Mouse (Mus musculus): ENCODE measurements around the gene Mybpc2. TPM values are rescaled to one million over a fixed set of nuclear protein-coding genes. Genes with fewer than 3 reads are reported as not detected.

Gene Mybpc2
- total RNA-seq, 2 experiments from 2014 or later, result 0.10 TPM; not detected in 1

DNA sequence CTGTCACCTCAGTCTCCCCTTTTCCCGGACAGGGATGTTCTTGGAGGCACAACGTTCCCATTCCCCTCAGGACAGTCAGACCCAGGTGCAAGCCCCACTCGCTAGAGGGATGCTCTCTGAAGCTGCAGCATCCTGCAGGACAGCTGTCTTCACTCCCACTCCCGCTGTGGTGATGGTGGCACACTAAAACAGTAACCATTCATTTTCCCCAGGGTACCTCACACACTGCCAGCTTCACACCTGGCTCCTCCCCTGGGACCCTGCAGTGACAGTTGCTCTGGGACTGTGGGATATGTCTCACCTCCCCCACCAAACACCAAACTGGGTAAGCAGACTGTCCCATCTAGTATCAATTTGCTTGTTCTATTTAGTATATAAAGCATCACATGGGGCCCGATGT is 23.3 kb upstream of the Mybpc2 start:
- DNase-seq, result peak; percentile 51
- intact Hi-C loops (cut with DNase I), result no loop called here

DNA sequence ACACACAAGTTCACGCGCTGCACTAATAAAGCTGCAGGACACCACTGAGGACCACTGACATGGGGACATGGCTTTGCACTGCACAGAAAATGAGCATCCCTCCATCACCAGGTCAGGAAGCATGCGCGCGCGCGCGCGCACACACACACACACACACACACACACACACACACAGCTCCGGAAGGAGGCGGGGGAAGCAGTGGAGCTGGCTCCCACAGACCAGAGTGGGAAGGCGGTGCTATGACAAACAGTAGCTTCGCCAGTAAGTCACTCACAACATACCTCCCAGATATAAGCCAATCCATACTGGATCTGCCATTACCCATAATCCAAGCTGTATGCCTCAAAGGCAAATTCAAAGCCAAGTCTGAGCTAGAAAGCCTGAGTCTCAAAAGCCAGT is 22.6 kb upstream of the Mybpc2 start:
- no peak for DNase-seq
- intact Hi-C loops (cut with DNase I), result no loop called here

DNA sequence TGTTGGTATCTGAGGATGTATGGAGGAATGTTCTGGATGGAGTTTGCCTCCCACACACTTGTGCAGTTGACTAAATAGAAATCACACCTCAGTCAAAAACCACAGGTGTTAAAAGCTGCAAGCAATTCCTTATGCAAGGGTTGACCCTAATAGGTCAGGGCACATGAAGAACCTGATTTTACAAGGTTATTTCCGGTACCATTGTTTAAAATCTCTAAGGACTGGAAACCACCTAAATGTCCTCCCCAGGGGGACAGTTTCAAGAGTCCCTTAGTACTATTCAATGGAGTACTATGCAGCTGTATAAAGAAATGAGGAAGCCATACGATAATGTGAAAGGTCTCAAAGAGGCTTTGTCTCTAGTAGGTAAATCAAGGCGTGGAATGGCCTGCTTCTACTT is 21.8 kb upstream of the Mybpc2 start:
- no peak for DNase-seq
- intact Hi-C loops (cut with DNase I), result no loop called here

DNA sequence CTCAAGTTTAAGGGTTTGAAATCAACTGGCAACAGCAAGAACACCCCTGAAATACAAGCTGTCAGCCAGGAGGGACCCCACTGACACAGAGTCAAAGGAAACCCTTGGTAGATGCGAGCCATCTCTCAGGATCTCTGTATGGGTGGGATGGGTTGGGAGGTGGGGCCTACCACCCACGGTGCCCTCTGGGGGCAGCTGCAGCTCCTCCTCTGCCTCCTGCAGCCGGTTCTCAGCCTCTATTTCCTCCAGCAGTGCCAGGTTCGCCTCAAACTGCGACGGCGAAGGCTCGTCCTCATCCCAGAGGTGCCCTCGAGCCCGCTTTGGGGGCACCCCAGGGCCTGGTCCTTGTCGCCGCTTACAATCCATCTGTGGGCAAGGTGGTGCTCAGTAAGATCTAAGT is 18.6 kb upstream of the Mybpc2 start:
- intact Hi-C loops (cut with DNase I), result no loop called here
- DNase-seq, result no peak

DNA sequence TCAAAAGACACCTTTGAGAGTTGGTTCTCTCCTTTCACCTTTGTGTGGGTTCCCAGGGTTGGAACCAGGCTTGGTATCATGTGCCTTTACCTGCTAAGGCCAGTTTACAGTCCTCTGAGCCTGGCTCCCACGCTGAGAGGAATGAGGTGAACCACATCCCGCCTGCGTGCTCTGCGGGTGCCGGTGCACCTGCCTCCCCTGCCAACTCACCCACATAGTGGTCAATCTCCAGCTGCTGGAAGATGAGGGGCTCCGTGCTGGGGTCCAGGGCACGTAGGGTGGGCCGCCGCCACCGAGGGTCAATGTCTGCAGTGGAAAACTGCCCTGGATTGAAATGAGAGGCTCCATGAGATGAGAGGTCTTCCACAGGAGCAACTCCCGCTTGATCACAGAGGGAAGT is 18.1 kb upstream of the Mybpc2 start:
- no peak for DNase-seq
- intact Hi-C loops (cut with DNase I), result no loop called here

DNA sequence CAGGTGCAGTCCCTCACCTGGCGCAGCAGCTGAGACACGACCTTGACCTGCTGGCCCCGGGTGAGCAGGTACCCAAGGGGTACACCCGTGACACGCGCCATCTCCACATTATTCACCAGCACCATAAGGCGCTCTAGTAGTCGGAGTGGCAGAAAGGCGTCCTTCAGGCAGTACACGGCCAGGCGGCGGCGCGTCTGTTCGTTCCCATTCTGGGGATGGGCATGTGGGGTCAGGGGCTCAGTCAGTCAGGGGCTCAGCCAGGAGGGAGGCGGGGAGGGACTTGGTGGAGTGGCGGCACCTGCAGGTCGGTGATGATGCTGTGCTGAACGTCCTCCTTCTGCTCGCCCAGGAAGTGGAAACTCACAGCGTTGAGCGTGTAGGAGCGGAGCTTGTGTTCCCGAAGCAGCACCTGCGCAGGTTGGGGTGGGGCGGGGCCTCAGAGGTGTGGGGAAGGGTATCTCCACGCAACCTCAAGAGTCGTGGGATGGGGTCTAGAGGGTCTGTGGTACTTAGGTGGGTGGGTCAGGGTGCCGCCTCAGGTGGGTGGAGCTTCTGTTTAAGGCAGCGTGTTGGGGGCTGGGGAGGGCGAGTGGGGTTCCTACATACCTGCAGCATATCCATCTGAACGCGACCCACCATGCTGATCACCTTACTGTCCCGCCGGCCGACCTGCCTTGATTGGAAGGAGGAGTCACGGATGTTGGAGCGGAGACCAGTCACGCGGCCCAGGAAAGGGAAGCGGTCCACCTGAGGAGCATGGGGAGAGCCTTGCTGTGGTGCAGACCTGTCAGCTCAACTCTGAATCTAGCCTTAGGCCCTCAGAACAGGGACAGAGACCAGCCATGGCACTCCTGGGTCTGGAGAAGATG is 14.5 kb upstream of the Mybpc2 start:
- intact Hi-C loops (cut with DNase I), result no loop called here
- DNase-seq, result no peak

DNA sequence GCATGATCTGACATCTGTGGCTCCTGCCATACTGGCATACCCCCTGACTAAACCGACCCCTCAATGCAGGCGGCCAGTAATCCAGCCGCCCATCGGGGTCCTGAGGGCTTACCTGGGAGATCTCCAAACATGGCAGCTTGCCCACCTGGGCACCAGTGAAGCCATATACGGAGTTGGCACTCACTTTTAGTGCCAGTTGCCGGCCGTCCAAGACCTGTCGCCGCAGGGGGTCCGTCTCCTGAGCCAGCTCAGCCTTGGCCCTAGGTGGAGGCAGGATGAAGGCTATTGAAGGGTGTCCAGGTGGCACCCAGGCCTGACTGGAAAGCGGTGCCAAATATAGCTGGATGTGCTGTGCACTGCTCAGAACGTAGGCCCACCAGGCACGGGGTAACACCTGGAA is 13.0 kb upstream of the Mybpc2 start:
- DNase-seq, result peak; percentile 45
- intact Hi-C loops (cut with DNase I), result no loop called here

DNA sequence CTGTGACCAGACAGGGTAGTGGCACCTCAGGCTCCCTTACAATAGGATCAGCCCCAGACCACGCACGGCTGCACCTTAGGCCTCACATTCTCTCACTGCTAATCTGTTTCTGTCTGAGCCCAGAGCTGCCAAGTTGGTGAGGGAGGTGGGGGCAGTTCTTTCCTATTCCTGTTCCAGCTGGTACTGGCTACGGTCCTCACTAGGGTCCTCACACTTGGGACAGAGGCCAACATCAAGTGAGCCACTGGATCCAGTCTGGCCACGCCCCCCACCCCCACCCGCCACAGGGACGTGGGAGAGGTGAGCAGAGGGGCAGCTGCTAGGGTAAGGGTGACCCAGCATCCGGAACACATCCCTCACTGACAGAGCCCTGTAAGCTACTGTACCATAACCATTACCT is 12.6 kb upstream of the Mybpc2 start:
- intact Hi-C loops (cut with DNase I), result no loop called here
- DNase-seq, result no peak

DNA sequence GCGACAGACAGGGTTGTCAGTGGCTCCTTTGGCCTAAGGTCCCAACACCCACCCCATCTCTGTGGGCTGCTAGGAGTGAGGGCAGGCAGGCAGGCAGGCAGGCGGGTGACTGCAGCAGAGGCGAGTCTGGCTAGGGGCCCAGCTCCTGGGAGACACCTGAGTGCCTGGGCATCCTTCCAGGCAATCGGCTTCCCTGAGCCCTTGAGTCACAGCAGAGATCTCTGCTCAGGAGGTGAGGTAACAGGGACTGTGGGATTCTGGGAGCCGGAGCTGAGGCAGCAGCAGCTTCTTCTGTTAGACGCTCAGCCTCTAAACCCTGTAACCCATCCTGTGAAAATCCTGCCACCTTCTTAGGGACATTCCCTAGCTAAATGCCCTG is 12.1 kb upstream of the Mybpc2 start:
- peak; percentile 56 for DNase-seq
- intact Hi-C loops (cut with DNase I), result no loop called here

DNA sequence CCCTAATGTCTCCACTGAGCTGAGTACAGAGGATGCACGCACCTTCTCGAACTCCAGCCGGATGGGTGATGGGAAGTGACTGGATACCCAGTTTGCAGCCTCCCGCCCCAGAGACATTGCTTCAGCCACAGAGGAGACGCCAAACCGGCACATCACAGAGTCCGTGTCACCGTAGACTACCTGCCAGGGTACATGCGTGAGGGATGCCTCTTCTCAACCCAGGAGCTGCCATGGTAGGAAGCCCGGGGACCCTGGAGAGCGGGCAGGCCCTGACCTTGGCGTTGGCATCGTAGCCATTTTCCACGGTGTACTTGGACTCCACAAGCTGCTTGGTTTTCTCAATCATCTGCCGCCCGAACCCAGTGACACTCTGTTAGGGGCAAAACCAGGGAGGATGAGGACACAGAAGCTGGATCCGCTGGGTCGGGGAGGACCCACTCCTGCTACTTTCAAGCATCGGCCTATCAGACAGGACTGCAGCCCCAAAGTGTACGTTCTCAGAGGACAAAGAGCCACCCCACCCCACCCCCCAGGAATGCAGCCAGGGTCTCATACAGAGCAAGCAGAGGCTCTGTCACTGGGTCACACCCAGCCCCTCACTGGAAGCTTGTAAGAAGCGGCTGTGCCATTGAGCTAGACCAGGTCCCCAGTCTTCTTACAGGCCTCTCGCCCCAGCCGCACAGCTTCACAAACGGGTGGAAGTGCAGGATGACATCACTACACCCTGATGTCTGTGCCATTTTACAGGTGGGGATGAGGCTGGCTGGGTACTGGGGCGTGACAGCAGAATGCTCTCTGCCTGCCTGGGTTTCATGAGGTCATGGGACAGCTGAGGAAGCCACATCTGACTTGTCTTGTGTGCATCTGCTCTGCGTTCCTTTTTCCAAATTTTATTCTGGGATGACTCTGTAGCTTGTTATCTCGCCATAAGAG is 11.5 kb upstream of the Mybpc2 start:
- DNase-seq, result no peak
- intact Hi-C loops (cut with DNase I), result no loop called here

DNA sequence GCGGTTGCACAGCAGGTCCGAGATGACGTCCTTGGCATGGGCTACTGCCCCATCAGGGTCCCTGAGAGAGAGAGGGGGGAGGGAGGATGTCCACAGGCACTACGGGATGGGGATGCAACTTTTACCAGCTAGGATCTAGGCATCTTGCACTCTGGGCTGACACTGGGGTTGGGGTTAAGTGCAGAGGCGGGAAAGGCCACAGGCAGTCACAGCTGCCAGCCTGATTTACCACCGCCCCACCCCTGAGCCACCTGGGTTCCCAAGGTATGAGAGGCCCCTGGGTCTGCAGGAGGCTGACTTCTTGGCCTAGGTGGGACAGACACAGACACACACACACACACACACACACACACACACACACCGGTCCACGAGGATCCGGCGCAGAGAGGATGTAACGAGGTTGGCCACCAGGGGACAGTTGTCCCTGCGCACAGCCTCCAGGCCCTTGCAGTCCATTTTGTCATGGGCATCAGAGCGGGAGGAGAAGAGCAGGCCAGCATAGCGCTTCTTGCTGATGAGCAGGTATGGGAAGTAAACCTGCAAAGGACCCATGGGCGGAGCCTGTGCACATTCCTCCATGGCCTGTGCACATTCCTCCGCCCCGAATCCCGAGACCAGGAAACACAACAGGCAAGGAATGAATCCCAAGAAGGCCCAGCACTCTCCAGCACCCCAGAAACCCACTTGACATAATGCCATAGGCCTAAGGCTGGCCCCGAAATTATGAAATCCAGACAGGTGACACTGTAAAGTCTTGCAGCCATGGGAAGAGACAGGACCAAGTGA is 10.4 kb upstream of the Mybpc2 start:
- DNase-seq, result no peak
- intact Hi-C loops (cut with DNase I), result no loop called here

DNA sequence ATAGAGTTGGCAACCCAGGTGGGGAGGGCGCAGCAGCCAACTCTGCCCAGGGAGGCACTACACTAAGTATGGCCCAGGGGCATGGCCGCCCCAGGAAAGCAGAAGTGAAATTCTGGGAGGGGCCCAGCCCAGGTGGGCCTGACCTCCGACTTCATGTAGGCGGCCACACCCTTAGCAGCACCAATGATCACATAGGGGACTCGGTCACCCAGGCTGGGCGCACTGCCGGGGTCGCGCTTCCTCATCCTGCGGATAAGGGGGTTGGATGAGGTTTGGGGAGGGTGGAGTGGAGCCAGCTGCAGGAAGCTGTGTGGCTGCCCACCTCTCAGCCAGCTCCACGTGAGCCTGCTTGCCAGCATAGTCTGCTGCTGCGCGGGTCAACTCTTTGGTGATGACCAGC is 9.8 kb upstream of the Mybpc2 start:
- no peak for DNase-seq
- intact Hi-C loops (cut with DNase I), result no loop called here

DNA sequence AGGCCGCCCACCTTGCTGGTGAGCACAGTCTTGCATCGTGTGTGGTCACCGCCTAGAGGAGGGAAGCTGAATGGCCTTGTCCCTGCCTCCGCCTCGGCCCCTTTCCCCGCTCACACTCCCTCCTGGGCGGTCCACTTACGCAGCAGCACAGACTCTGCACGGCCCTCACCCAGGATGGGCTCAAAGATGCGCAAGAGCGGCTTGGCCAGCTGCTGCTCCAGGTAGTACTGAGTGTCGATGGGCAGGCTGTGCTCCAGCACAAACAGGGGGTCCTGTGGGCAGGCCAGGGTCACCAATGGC is 9.2 kb upstream of the Mybpc2 start:
- DNase-seq, result no peak
- intact Hi-C loops (cut with DNase I), result no loop called here

DNA sequence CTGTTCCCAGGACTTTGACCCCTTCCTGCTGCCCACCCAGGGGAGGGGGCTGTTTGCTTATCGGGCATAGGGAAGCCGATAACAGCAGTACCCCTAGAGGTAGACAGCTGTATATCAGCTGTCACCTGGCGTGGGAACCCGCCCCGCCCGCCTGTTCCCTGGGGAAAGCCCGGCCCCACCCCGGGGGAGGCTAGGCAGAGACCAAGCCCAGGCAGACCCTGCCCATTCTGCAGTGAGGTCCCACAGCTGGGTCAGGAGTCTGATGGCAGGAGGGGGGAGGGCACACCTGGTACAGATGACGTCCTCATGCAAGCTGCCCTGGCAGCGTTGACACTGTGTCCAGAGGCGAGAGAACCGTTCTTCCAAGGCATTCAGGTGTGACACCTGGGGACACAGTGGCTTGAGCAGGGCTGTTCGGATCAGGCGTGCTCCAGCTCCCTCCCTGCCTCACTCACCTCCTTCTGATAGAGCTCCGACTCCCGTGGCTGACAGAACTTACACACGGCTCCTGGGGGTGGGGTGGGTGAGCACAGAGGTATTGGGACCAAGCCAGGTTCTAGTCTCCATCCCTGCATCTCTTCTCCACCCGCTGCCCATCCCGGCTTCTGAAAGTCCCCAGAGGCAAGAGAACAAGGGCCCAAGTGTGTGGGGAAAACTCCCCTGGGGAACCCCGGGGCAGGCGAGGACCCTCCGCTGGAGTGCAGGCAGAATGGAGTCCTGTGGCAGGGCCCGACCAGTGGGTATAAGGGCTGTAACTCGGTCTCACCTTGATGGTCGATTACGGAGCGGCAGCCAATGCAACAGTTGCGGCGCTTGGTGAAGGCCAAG is 8.7 kb upstream of the Mybpc2 start:
- intact Hi-C loops (cut with DNase I), result no loop called here
- no peak for DNase-seq

DNA sequence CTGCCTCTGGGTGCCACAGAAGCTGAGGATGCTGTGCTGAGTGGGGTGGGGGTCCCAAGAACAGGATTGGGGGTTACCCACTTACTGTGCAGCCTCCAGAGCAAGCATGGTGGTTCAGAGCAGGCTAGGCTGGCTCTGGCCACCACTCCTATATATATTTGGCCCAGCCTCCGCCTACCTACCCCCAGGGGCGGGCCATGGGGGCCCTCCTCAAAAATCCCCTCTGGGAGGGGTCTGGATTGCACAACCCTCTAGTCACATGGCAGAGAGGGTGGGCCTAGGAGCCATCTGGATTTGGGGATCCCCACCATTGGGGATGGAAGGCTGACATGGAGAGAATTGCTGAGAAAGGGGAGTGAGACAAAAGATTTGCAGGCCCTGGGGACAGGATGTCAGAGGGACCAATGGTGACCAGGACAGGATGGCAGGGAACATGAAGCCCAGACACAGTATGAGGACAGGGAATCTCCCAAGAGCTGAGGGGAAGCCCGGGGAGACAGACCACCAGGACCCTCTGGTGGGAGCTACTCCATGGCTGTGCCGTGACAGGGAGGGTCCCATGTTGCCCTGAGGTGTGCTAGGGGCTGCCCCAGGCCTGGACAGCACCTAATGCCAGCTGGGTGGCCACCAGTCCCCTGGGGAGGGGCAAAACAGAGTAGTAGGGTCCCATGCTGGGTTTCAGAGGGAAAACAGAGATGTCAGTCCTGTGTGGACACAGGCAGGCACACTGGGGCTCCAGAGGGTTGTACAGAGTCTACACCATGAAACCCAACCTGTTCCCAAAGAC is 7.7 kb upstream of the Mybpc2 start, which contains the start of gene Spib:
Spib (minus strand) TSS at position 126 of the 787 bp plus-strand sequence.
- DNase-seq, result no peak
- intact Hi-C loops (cut with DNase I), result no loop called here

DNA sequence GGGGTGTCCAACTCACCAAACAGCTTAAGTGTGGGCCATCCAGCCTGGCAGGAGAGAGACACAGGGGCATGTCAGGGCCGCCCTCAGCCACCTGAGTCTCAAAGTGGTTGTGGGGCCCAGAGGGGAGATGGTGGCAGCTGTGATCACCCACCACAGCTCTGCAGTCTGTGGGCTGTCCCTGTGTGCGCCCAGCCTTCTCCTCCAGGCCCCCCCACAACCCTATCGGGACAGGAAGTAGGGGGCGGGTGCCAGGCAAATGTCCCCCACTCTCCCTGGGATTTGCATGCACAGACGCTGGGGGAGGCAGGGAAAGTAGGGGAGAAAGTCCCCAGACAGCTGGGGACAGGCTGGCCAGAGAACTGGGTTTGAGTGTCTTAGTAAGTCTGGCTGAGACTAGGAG is 6.8 kb upstream of the Mybpc2 start:
- intact Hi-C loops (cut with DNase I), result no loop called here
- no peak for DNase-seq

DNA sequence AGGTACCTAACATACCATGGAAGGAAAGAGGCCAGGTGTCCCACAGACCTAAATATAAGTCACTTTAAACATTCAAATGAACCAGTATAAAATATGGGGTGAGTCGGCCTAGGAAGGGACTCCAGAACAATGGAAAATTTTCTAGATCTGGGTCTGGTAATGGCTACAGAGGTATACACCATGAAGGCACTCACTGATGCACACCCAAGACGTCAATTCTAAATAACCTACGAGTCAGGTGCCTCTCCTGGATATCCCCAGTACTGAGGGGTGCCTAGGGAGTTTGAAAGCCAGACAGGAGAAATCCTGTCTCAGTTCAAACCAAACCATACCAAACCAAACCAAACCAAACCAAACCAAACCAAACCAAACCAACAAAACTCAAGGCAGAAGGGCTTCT is 6.1 kb upstream of the Mybpc2 start:
- intact Hi-C loops (cut with DNase I), result no loop called here
- no peak for DNase-seq

DNA sequence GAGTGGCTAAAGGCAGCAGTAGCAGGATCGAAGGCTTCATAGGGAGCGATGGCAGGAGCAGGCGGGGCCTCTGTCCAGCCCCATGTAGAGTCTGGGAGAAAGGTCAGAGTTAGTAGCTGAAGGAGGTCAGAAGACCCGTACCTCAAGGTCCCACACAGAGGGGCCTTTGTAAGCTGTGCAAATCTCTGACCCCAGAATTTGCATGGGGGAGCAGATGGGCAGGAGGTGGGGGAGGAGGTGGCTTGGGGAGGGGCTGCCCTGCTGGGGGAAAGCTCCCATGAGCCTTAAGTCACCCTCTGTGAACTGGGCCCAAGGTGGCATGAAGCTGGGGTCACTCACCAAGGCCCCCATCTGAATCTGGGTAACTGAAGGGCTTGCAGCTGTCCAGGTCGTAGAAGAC is 5.1 kb upstream of the Mybpc2 start:
- intact Hi-C loops (cut with DNase I), result no loop called here

More for the DNA sequence above, 5.1 kb upstream of the Mybpc2 start:
- DNase-seq, result no peak
